Mouse (Mus musculus): ENCODE data around the gene Numa1.
"Not testable (repeated sequence)": the region's sequence is repeated elsewhere in the genome, so short reads cannot be mapped to it uniquely, and the experiment has no call there.

Gene Numa1

GRCm38 (mm10) chr7:101933751-101934240 lies at the start of gene Numa1, which contains the start of gene Lrrc51:
Gene Numa1, plus strand, starts transcription at chr7:101934111.
Gene Lrrc51, minus strand, starts transcription at chr7:101933895.
- peak; percentile 95 to 97 for DNase-seq

GRCm38 (mm10) chr7:101884160-101884559 lies 49.8 kb upstream of the Numa1 start:
- DNase-seq, result no peak

- DNase-seq, result no peak
These were observed 47.6 kb upstream of the Numa1 start for GRCm38 (mm10) chr7:101886274-101886673.

- no peak for DNase-seq
These were observed 45.5 kb upstream of the Numa1 start for GRCm38 (mm10) chr7:101888460-101888859.

GRCm38 (mm10) chr7:101895695-101896094 lies 38.2 kb upstream of the Numa1 start:
- no peak for DNase-seq

DNA sequence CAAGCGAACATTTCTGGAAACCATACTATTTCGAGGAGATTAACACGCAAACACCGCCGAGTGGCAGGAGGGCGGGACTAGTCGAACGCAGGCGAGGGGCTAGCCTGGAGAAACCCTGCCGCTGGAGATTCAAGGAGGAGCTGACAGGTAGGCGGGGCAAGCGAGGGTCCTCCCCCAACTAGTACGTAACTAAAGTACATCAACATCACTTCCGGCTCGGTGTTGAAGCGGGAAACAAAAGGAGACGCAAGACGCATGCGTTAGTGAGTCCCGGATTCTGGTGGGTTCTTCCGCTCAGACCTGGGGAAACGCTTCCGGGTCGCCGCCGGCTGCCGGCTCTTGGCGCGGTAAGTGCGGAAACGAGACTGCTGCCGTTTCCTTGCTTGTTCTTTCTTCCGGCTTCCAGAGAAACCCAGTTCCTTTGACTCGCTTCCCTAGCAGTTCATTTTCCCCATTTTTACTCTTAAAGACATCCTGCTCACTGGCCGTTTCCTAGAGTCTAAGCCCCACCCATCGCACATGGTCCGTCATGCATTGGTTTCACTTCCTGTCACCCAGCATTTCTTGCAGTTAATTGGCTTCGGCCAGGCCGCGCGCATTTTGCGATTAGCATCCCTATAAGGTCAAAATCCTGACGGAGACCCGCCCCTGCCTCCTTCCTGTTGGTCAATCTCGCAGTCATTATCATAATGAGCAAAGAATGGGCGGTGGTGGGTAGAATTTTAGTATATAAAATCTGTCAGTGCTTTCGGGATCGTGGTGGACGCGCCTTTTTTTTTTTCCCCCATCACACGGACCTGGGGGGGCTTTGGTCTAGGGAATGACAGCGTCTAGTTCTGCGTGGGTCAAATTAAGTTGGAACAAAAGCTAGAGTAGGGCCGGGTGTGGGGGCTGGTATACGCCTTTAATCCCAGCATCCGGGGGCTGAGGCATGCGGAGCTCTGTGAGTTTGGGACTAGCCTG lies 37.5 kb upstream of the Numa1 start:
- peak; percentile 95 to 96 for DNase-seq

- DNase-seq, result no peak
These were observed 33.4 kb upstream of the Numa1 start for GRCm38 (mm10) chr7:101900331-101901097.

DNA sequence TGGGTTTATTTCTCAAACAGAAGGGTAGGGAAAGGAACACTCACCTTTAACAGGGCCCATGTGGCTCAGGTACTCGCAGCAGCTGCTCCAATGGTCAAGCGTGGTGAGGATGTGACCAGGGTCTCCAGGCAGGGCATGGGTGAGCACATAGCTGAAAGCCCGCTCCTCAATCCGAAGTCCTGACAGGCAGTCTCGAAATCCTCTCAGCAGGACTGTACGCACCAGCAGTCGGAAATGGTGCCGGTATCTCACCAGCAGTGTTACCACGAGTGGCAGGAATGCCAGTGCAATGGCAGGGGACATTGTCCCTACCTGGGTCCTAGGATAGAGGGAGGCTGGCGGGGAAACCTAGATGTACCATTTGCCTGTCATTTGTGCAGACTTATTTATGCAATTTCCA lies 31.9 kb upstream of the Numa1 start:
- DNase-seq, result no peak

GRCm38 (mm10) chr7:101902846-101903245 lies 31.1 kb upstream of the Numa1 start:
- no peak for DNase-seq

DNA sequence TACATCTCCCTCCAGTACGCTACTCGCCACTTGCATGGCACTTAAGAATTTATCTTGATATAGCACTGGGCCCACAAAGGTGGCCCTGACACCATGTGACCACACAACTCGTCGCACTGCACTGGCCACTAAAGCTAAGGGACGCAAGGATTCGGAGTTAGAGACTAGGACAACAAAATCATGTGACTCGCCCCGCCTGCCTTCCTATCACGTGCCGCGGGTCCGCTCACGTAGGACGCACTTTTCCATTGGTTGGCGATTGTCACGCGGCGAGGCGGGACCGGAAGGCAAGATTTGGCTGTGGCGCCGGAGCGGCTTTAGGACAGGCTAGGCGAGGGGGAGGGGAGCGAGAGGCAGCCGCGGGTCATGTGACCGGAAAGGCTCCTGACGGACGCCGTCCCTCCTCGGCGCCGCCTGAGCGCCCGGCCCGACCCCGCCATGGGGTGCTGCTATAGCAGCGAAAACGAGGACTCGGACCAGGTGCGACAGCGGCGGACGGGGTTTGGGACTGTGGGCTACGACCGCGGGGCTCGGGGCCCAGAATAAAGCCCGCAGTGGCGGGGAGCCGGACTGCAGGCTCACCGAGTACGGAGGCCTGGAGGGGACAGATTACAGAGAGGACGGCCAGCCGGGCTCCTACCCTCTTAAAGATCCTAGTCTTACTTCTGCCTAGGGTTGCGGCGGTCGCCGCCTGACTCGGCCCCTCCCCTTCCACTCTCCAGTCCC lies 28.2 kb upstream of the Numa1 start, which contains the start of gene Lamtor1:
Gene Lamtor1, plus strand, starts transcription at position 344 of the 726 bp plus-strand sequence.
- peak; percentile 99 to 100 for DNase-seq

GRCm38 (mm10) chr7:101906287-101906681 lies 27.6 kb upstream of the Numa1 start, which contains the start of gene Tomt:
Gene Tomt, minus strand, starts transcription at chr7:101906359.
- no peak for DNase-seq

DNA sequence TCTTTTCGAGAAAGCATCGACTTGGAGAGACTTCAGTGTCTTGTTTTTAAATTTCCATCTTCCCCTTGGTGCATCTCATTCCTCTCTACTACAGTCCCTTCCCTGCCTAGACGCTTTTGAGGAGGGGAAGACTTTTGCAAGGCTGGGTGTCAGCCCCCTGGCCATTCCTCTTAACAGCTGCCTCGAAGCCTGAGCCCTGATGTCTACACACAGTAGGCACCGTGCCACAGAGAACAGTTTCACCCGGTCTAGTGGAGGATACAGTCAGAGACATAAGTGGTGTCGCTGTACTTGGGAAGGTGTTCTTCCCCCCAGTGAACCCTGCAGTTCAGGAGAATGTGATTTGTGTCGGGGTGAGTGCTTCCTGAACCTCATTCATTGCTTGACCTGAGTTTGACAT lies 27.2 kb upstream of the Numa1 start:
- DNase-seq, result no peak

DNA sequence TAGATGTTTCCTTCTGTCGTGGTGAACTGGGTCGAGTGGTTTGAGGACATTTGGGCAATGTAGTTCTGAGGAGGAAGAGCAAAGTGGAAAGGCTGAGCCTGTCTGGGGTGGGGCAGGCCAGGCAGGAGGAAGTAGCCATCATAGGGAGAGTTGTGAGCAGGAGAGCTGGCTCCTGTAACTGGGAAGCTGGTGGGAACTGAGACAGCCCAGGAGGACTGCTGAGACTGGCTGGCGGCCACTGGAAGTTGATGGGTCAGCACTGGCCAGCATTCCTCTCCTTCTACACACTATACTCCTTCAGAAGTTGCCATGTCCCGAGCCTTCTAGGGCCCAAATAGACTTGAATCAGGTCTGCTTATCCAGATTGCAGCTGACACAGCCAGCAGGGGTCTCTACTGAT lies 25.5 kb upstream of the Numa1 start:
- DNase-seq, result no peak

DNA sequence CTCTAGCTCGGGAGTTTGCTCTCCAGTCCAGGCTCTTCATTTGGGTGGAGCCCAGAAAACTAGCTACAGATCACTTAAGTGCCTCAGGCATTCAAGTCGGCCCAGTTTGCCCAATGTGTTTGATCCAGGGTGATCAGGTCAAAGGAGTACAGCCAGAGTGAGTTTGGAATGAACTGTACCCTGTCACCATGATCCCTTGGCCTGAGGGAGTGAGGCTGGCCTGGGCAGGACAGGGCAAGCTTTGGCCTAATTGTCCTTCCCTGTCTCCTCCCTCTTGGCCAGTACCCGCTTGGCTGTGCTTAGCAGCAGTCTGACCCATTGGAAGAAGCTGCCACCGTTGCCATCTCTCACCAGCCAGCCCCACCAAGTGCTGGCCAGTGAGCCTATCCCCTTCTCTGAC lies 23.8 kb upstream of the Numa1 start:
- DNase-seq, result no peak

DNA sequence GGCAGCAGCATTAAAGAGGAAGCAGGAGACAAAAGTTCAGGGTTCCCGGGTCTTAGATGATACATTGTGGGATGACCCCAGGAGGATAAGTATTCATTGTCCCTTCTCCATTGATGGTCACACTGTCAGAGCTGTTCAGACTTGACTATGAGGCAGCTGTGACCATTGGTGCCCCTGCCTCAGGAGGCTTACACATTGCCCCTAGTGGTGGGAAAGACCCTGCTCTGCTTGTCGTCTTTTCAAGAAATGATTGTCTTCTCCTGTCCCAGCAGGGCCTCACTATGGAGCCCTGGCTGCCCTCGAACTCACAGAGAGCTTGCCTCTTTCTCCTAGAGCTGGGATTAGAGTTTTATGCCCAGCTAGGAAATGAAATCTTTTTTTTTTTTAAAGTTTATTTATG lies 21.9 kb upstream of the Numa1 start:
- no peak for DNase-seq

- peak; percentile 71 to 80 for DNase-seq
These were observed 15.8 kb upstream of the Numa1 start for GRCm38 (mm10) chr7:101918071-101918470.

- not testable (repeated sequence) for DNase-seq
These were observed 8.0 kb upstream of the Numa1 start for GRCm38 (mm10) chr7:101925892-101926291.

- no peak for DNase-seq
These were observed 5.8 kb upstream of the Numa1 start for GRCm38 (mm10) chr7:101928093-101928492.

GRCm38 (mm10) chr7:101932551-101932950 lies 1.4 kb upstream of the Numa1 start:
- DNase-seq, result no peak

- no peak for DNase-seq
These were observed 611 bp upstream of the Numa1 start for GRCm38 (mm10) chr7:101933300-101933699.

- DNase-seq, result no peak
These were observed 2.0 kb downstream of the Numa1 start for GRCm38 (mm10) chr7:101935957-101936356.

DNA sequence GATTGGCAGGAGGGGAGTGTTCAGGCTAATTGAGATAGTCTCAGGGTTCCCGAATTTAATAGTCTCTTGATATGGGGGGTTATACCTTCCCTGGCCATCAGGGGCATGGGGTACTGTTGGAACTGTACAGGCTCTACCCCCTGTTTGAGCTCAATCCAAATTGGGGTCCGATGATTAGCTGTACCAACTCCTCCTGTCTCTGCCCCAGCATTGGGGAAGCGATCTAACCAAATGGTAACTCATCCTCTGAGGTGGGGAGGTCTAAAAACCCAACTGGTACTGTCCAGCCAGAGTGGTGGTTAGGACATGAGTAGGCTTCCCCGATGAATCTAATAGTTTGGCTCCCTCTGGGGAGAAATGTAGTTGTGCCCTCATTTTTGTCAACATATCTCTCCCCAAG lies 3.1 kb downstream of the Numa1 start:
- DNase-seq, result no peak

DNA sequence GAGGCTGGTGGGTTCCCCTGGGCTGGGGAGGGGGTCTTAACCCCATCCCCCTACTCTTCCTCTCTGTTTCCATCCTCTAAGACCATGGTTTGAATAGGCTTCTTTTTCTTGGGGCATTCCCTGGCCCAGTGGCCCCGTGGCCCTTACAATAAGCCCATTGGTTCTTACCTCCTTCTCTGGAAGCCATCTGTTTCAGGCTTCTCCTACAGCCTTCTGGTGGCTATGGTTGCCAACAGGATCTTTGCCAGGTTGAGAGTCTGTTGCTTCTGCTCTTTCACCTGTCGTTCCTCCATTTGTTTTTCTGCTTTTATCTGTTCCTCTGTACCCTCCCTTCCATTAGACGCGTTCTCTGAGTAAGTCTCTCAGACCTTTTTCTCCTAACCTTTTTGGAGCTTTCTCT lies 3.7 kb downstream of the Numa1 start:
- peak; percentile 86 to 91 for DNase-seq
